Mouse (Mus musculus): Measurements from ENCODE around the gene Tcp1. TPM values are rescaled to one million over a fixed set of nuclear protein-coding genes. Genes with fewer than 3 reads are reported as not detected.

The Tcp1 gene
- total RNA-seq (2023): 236 to 273 TPM (median 245 TPM) in 4 replicates

DNA sequence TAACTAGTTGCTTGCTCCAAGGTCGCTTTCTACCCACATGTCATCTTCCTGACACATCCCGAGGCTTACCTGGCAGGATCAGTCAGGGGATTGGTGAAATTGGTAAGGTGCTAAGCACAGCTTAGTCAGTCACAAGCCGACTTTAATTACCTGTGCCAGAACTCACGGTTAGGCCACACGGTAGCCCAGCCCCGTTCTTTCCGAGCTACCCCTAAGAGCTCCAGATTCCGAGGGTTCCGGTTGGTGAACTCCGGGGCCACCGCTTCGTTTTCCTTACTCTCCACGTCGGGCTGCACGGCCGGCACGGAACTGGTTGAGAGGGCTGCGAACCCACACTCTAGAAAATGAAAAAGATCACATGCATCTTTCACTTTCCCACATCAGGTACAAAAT lies at the start of gene Tcp1:
Gene Tcp1, plus strand, starts transcription at position 214 of the 393 bp plus-strand sequence.

DNA sequence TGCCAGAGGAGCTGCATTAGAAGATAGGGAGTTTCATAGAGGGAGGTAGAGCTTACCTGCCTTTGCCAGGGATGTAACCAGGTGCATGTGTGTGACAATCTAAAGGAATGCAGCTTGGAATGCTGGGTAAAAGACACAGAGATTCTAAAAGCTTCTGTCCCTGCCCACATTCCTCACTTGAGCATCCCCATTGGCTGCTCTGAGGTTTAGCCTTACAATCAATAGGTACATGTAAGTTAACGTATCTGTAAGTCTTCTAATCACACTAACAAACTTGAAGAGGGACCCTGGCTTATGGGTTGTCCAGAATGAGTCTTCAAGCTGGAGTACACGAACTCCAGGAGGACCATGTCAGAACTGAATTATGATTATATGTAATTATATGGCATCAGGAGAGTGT lies 47.5 kb upstream of the Tcp1 start, which contains the start of gene Mas1:
Gene Mas1, minus strand, starts transcription at position 101 of the 400 bp plus-strand sequence.

DNA sequence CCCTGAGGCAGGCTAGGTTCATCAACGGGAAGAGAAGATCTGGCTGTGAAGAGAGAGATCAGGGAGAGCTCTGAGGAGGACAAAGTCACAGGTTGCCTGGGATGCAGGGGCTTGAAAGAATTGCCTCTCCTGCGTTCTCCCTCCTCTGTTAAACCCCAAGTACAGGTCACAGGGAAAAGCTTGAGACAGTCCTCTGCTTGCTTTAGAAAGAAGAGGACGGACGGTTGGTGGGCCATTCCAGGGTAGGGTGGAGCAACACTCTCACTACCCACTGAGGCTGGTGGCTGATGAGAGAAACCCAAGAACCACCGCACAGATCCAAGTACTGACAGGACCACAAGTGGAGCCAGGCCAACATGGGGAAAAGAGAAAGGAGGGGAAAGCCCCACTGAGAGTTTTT lies 39.8 kb upstream of the Tcp1 start, which contains the start of gene Mrgprh:
Gene Mrgprh, plus strand, starts transcription at position 301 of the 400 bp plus-strand sequence.

DNA sequence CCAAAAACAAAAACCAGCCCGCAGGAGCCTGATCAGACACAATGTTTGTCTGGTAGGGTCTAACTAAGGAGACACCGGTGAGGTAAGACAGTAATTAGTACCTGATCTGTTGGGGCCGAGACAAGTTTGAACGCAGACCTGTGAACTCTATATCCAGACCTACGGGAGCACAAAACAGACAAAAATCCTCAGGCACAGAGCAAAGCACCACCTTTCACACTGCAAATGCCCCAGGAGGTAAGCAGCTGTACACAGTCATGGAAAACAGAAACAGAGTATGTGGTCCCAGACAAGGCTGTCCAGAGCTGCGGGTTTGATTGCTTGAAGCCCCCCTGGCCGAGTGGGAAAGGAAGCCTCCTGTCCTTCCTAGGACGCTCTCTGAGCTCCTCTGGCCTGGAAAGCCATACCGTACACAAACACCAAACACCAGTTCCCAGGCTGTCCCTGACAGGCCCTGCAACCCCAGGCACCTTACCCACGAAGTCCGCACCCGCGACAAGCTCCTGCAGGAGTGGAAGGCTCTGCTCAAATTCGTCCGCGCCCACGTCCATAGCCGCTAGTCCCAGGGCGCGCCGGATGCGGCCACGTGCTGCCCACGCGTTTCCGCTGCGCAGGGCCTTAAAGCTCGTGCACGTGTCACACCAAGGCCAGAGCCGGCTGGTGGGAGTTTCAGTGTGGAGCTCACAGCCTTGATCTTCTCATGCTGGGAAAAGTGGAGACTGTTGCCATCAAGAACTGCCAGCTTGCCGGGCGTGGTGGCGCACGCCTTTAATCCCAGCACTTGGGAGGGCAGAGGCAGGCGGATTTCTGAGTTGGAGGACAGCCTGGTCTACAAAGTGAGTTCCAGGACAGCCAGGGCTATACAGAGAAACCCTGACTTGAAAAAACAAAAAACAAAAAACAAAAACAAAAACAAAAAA lies 5.9 kb upstream of the Tcp1 start, which contains the start of gene Pnldc1:
Gene Pnldc1, minus strand, starts transcription at position 870 of the 920 bp plus-strand sequence.

DNA sequence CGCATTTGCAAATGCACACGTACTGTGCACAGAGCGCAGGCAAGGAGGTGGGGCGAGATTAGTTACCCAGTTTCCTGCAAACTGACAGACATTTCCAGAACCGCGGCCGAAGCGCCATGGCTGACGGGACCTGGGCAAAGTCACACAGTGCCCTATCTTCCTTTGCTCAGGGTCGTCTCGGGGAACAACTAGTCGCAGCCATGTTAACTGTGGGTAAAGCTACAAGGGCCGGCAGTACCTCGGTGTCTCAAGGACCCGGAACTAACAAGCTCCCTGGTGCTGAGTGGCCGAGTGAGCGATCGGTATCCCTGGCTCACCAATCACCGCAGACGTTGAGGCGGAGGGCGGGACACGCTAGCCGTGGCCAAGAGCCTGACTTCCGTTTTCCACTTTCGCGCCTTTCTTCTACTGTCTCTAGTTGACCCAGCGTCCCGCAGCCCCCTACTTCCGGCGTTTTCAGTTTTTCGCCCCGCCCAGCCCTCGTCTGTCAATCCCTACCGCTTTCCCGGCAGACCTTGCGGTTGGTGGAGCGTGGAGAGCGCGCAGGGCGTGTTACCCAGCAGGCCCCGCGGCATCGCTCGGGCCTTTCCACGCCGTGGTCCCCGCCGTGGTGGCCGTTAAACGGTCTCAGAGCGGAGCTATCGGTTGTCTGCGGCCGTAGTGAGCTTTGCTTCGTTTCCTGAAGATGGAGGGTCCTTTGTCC lies 531 bp downstream of the Tcp1 start, which contains the start of gene Mrpl18:
Gene Mrpl18, minus strand, starts transcription at position 465 of the 703 bp plus-strand sequence.

DNA sequence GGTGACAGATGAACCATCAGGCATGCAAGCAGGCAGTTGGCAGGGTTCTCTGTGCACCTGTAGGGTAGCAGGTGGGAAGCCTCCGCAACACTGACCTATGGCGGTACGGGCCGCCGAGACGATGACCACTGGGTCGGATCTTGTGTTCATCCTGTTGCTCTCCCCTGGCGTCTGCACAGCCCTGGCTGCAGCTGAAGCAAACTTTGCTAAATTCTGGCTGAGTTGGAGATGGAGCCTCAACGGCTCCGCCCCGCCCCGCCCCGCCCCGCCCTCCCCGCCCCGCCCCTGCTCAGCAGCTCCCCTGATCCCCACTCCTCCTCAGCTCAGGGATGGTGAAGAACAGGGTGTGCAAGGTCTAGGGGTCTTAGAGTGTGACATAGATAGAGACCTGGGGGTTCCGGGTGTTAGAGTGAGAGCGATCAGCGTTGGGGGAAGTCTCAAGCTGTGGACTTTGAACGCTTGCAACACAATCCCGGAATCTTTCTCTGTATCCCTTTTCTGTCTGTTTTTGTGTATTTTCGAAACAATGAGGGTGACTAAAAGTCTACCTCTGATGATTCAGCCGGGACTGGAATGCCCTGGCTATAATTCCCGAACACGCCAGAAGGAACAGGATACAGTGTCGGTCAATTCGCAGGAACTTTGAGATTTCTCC lies 24.8 kb downstream of the Tcp1 start, which contains the start of gene Acat3:
Gene Acat3, minus strand, starts transcription at position 450 of the 655 bp plus-strand sequence.

DNA sequence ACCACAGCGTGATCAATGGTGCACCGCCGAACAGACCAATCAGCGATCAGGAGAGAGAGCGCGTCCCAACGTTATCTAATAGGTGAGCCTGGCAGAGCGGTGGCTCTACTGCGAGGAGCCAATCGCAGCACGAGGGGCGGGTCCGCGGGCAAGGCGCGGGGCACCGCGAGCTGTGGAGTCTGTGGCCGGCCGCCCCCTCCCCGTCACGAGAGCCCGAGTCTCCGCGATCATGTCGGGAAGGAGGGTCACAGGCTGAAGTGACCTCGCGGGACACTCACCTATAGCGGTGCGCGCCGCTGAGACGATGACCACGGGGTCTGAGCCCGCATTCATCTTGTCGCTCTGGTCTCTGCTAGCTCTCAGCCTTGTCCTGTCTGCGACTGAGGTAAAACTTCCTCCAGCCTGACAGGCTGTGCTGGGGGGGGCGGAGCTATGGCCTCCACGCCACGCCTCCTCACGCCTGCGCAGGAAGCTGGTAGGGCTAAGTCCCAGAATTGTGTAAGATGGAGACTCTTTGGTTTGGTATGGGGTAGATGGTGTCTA lies 44.9 kb downstream of the Tcp1 start, which contains the start of gene Acat2:
Gene Acat2, minus strand, starts transcription at position 417 of the 543 bp plus-strand sequence.

Other genes with a start within 250 kb of the Tcp1 start
- gene Slc22a1, start 239.9 kb upstream of the Tcp1 start, total RNA-seq (2023): not detected in 4 replicates
- gene Igf2r, start 146.0 kb upstream of the Tcp1 start, total RNA-seq (2023): 9.4 to 12.3 TPM (median 11.5 TPM) in 4 replicates
- gene Mas1, start 47.6 kb upstream of the Tcp1 start, total RNA-seq (2023): not detected in 4 replicates
- gene Mrgprh, start 39.7 kb upstream of the Tcp1 start, total RNA-seq (2023): not detected in 4 replicates
- gene Pnldc1, start 5.5 kb upstream of the Tcp1 start, total RNA-seq (2023): 0.70 to 1.6 TPM (median 1.3 TPM) in 4 replicates
- gene Mrpl18, start 644 bp downstream of the Tcp1 start, total RNA-seq (2023): 29.7 to 49.5 TPM (median 37.6 TPM) in 4 replicates
- gene Acat3, start 24.9 kb downstream of the Tcp1 start, total RNA-seq (2023): 1.3 TPM in 1 of 4 replicates, not detected in the others
- gene Acat2, start 45.0 kb downstream of the Tcp1 start, total RNA-seq (2023): 15.6 to 22.5 TPM (median 18.0 TPM) in 4 replicates
- gene Wtap, start 78.5 kb downstream of the Tcp1 start, total RNA-seq (2023): 93.0 to 106 TPM (median 98.7 TPM) in 4 replicates
- 86.1 to 99.6 TPM (median 91.6 TPM) in 4 replicates for gene Sod2, start 91.1 kb downstream of the Tcp1 start, total RNA-seq (2023)
- 0.46 TPM in 1 of 4 replicates, not detected in the others for gene Gpr31b, start 136.6 kb downstream of the Tcp1 start, total RNA-seq (2023)
- gene Tcp10b, start 145.4 kb downstream of the Tcp1 start, total RNA-seq (2023): not detected in 4 replicates
- 0.37 to 0.72 TPM (median 0.56 TPM) in 4 replicates for gene Unc93a, start 216.1 kb downstream of the Tcp1 start, total RNA-seq (2023)

Data from B cell, adult 62 days (primary cell).